Mouse (Mus musculus) stomach, postnatal 0 days (tissue): ENCODE measurements around the gene Mrpl45.

Experiments
- CTCF ChIP-seq: IDR thresholded peaks from 2 replicates; pipeline ENCODE4 v1.5.1; 2016; ENCODE audit warnings: antibody characterized with exemption, low read depth, mild to moderate bottlenecking, moderate library complexity
- EP300 ChIP-seq: optimal IDR thresholded peaks from 2 replicates; pipeline ENCODE3; 2016; ENCODE audit warnings: antibody characterized with exemption

- no peak for TF ChIP-seq EP300
- TF ChIP-seq CTCF: no peak
Observed at GRCm38 (mm10) chr11:97285852-97286775, 29.4 kb upstream of the Mrpl45 start.
